Mouse (Mus musculus) splenic B cell, adult 2 months (primary cell): Measurements from ENCODE around the gene Ttc28.

Experiments used
- DNase-seq: peaks from one replicate; pipeline ENCODE4 v3.0.0-alpha.2; 2011; ENCODE audit warnings: low read depth, low spot score
- H3K27me3 ChIP-seq: 2 replicates; pipeline ENCODE4 v1.6.1; 2012; ENCODE audit warnings: mild to moderate bottlenecking, low read length, moderate library complexity, mixed read lengths; ENCODE audit not compliant: control insufficient read depth, poor library complexity, insufficient read depth, severe bottlenecking
- H3K36me3 ChIP-seq: 2 replicates; pipeline ENCODE4 v1.6.1; 2012; ENCODE audit warnings: mild to moderate bottlenecking, low read length, moderate library complexity, mixed read lengths; ENCODE audit not compliant: control insufficient read depth, poor library complexity, insufficient read depth, severe bottlenecking

Gene Ttc28

GRCm38 (mm10) chr5:111215722-111216121 lies 336.1 kb downstream of the Ttc28 start:
- no peaks in the 10 kb centered on the region for H3K36me3 ChIP-seq
- H3K27me3 ChIP-seq: no peaks in the 10 kb centered on the region
- DNase-seq: no peak

- Histone ChIP-seq H3K27me3 (no peaks in the 10 kb centered on the region), H3K36me3 (no peaks in the 10 kb centered on the region)
- no peak for DNase-seq
These were observed 336.6 kb downstream of the Ttc28 start for GRCm38 (mm10) chr5:111216166-111216565.

GRCm38 (mm10) chr5:111217447-111218110 lies 338.0 kb downstream of the Ttc28 start:
- no peak for DNase-seq
- Histone ChIP-seq H3K36me3 (no peaks in the 10 kb centered on the region), H3K27me3 (no peaks in the 10 kb centered on the region)

GRCm38 (mm10) chr5:111218111-111218891 lies 338.7 kb downstream of the Ttc28 start:
- Histone ChIP-seq H3K36me3 (no peaks in the 10 kb centered on the region), H3K27me3 (no peaks in the 10 kb centered on the region)
- no peak for DNase-seq

- no peaks in the 10 kb centered on the region for H3K27me3 ChIP-seq
- no peaks in the 10 kb centered on the region for H3K36me3 ChIP-seq
- DNase-seq: no peak
These were observed 339.4 kb downstream of the Ttc28 start for GRCm38 (mm10) chr5:111218998-111219397.

GRCm38 (mm10) chr5:111220679-111221380 lies 341.2 kb downstream of the Ttc28 start:
- no peaks in the 10 kb centered on the region for H3K36me3 ChIP-seq
- no peaks in the 10 kb centered on the region for H3K27me3 ChIP-seq
- DNase-seq: no peak

GRCm38 (mm10) chr5:111222820-111223219 lies 343.2 kb downstream of the Ttc28 start:
- Histone ChIP-seq H3K27me3 (no peaks in the 10 kb centered on the region), H3K36me3 (no peaks in the 10 kb centered on the region)
- DNase-seq: no peak

- H3K36me3 ChIP-seq: no peaks in the 10 kb centered on the region
- H3K27me3 ChIP-seq: no peaks in the 10 kb centered on the region
- no peak for DNase-seq
These were observed 345.7 kb downstream of the Ttc28 start for GRCm38 (mm10) chr5:111225306-111225705.

- Histone ChIP-seq H3K27me3 (no peaks in the 10 kb centered on the region), H3K36me3 (no peaks in the 10 kb centered on the region)
- DNase-seq: no peak
These were observed 346.9 kb downstream of the Ttc28 start for GRCm38 (mm10) chr5:111226486-111226885.

- DNase-seq: no peak
- Histone ChIP-seq H3K36me3 (no peaks in the 10 kb centered on the region), H3K27me3 (no peaks in the 10 kb centered on the region)
These were observed 348.2 kb downstream of the Ttc28 start for GRCm38 (mm10) chr5:111227850-111228249.

GRCm38 (mm10) chr5:111228302-111229040 lies 348.9 kb downstream of the Ttc28 start:
- Histone ChIP-seq H3K36me3 (no peaks in the 10 kb centered on the region), H3K27me3 (no peaks in the 10 kb centered on the region)
- DNase-seq: no peak

GRCm38 (mm10) chr5:111229041-111229394 lies 349.4 kb downstream of the Ttc28 start:
- H3K27me3 ChIP-seq: no peaks in the 10 kb centered on the region
- H3K36me3 ChIP-seq: no peaks in the 10 kb centered on the region
- no peak for DNase-seq

- no peaks in the 10 kb centered on the region for H3K36me3 ChIP-seq
- no peak for DNase-seq
These were observed 350.1 kb downstream of the Ttc28 start for GRCm38 (mm10) chr5:111229671-111230070.

GRCm38 (mm10) chr5:111231044-111231443 lies 351.4 kb downstream of the Ttc28 start:
- Histone ChIP-seq H3K36me3 (no peaks in the 10 kb centered on the region), H3K27me3 (no peaks in the 10 kb centered on the region)
- DNase-seq: no peak

More at GRCm38 (mm10) chr5:111229671-111230070, 350.1 kb downstream of the Ttc28 start:
- no peaks in the 10 kb centered on the region for H3K27me3 ChIP-seq
